Mouse (Mus musculus) adrenal gland, adult 2 months (tissue): ENCODE data around the gene Mprip. TPM values are rescaled to one million over a fixed set of nuclear protein-coding genes. Genes with fewer than 3 reads are reported as not detected.

Experiments used
- DNase-seq: peaks from one replicate; pipeline ENCODE4 v3.0.0; 2021
- polyA plus RNA-seq: library from polyadenylated mRNA; depleted of rRNA; stranded (reverse); fragments of >200 nt; gene quantifications from 2 replicates; pipeline ENCODE4 v1.2.3, GENCODE M21; 2012
- total RNA-seq, 2 experiments: library from RNA; stranded (reverse); gene quantifications; 2 replicates each; pipeline ENCODE4 v1.2.3; 2021

The Mprip gene
- total and polyA plus RNA-seq, 3 experiments = 79.6 to 233 (median 190) TPM

GRCm38 (mm10) chr11:59760796-59761195 is 99.7 kb downstream of the Mprip start:
- no peak for DNase-seq

GRCm38 (mm10) chr11:59769307-59769706 is 108.2 kb downstream of the Mprip start:
- DNase-seq = no peak

DNA sequence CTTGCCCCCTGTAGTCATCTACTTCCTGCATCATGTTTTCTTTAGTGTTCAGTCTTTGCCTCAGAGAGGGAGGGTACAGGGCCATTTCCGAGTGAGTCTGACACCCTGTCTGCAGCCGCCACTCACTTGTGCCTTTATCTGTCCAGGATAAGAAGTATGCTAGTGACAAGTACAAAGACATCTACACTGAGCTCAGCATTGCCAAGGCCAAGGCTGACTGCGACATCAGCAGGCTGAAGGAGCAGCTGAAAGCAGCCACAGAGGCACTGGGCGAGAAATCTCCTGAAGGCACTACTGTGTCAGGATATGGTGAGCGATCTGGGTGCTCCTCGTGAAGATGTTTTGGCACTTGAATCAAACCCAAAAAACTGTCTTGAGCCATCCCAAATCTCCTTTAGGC is 108.6 kb downstream of the Mprip start:
- peak; percentile 56 for DNase-seq

DNA sequence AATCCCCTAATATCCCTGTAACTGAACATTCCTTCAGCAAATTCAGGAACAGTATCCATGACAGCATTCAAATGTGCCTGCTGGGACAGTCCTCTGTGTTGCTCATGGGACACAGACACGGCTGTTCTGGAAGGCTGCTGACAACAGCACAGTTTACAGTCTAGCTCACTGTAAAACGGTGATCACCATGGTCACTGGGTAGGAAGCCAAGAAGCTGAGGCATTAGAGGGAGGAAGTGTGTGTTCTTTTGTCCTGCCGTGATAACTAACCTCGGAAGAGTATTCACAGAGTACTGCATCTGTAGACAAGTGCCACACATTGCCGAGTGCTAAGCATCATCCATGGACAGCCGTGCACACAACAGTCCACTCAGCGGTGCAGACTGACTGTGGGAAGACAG is 109.6 kb downstream of the Mprip start:
- DNase-seq = no peak

DNA sequence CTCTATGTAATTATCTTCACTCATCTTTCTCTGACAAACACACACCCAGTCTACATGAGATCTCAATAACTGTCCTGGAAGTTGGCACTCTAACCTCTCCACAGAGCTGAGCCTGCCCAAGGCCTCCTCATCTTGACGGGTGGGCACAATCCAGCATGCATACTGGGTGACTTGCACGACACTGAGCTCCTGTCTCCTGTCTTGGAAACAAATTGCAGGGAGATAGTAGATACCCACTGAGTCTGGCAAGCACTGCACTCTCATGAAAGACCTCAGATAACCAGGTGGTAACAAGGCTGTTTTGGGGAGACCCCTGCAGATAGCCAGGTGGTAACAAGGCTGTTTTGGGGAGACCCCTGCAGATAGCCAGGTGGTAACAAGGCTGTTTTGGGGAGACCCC is 111.2 kb downstream of the Mprip start:
- DNase-seq = no peak

DNA sequence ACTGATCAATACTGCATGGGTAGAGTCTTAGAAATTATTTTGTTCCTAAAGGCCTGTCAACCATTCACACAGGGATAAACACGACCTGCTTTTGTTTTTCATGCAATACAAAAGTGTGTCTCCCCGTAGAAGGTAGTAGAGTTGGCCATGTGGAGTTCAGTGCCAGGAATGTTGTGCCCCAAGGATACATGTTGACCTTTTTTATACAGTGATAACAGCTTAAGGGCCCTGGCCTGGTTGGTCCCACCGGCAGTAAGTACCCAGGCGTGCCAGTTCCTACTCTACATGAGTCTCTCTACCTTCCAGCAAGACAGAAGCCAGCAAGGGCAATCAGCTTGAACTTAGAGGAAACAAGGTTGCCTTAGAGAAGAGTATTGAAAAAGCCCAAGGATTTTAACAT is 111.8 kb downstream of the Mprip start:
- peak; percentile 30 for DNase-seq

GRCm38 (mm10) chr11:59774522-59774921 is 113.4 kb downstream of the Mprip start:
- no peak for DNase-seq

GRCm38 (mm10) chr11:59775435-59776148 is 114.5 kb downstream of the Mprip start:
- DNase-seq = no peak

DNA sequence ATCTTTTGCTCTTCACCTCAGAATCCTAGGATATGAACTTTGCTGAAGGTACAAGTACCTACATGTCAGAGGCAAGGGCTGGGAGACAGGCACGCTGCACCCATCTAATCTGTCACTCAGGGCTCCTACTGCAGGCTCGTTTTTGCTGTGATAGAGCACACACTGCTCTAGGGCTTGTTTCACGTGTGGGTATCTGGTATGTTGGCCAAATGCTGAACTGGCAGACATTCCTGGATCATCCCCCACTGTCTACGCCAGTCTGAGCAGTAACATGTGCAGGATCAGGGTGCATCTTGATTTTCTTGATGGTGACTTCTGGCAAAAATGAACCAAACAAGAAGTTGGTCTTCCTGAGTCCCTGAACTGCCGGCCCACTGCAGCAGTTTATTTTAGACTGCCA is 116.2 kb downstream of the Mprip start:
- DNase-seq = no peak

GRCm38 (mm10) chr11:59778181-59778873 is 117.2 kb downstream of the Mprip start:
- DNase-seq = peak; percentile 81

DNA sequence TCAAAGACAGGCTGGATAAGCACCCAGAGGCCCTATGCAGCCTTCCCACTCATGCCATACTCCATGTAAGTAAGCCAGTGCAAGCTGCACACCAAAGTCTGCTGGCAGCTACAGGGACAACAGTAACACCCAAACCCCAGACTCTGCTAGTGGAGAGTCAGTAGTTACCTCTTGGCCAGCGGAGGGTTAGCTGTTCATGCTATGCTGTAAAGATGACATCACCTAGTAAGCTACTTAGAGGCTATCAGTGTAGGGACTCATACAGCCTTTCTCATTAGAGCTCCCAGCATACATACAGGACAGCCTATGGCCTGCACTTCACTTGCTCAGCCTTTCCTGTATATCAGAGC is 117.7 kb downstream of the Mprip start:
- no peak for DNase-seq

DNA sequence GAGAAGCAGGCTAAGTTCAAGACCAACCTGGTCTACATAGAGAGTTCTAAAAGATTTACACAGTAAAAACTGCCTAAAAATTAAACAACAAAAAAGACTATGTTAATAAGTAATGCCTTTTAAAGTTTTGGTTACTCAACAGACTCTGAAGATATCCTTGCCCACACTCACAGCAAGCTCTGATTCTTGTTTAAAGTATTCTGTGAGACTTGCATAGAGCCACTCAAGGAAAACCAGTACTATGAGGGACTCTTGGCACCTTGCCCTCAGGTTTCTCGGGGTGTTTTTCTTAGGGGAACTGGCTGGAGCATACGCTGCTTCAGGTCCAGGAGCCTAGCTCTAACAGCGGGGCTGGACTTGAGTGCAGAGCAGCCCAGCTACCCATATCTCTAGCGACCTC is 118.3 kb downstream of the Mprip start:
- DNase-seq = no peak

DNA sequence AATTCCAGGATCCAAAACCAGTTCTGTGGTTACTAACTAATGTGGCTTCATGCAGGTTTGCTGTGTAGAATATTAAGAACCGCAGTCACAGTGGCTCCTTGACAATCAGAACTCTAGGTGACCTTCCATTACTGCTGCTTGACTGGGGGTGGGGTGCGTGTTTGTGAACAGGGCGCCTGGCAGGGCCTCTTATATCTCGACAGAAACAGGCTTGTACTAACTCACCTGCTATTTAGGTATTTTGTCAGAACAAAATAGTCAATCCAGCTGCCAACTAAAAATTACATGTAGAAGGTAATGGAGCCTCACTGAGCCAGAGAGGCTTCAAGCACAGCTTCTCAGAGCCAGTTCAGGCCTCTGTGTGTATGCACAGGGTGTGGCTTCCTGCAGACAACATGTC is 119.1 kb downstream of the Mprip start:
- DNase-seq = no peak

GRCm38 (mm10) chr11:59782091-59782590 is 121.0 kb downstream of the Mprip start:
- no peak for DNase-seq

DNA sequence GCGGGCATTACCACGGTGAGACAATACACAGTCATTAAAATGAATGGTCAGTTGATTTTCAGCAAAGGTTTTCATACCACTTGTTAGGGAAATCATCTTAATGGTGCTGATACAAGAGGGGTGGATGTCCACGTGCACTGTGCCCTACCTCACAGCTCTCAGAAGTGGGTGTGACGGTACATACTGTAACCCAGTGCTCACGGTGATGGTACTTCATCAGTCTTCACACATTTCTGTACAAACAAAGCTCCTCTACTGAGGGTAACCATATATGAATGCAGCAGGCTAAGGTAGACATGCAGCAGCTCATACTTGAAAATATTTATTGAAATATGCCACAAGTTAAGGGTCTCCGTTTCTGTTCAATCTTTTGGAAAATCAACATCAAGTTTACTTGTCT is 122.5 kb downstream of the Mprip start:
- no peak for DNase-seq

- peak; percentile 48 for DNase-seq
Observed at GRCm38 (mm10) chr11:59786444-59787198, 125.5 kb downstream of the Mprip start.

GRCm38 (mm10) chr11:59787199-59787781 is 126.2 kb downstream of the Mprip start, which contains the start of gene Pld6:
TSS of gene Pld6 (minus strand) at chr11:59787645.
- DNase-seq = peak; percentile 78

GRCm38 (mm10) chr11:59789311-59789710 is 128.2 kb downstream of the Mprip start:
- no peak for DNase-seq

DNA sequence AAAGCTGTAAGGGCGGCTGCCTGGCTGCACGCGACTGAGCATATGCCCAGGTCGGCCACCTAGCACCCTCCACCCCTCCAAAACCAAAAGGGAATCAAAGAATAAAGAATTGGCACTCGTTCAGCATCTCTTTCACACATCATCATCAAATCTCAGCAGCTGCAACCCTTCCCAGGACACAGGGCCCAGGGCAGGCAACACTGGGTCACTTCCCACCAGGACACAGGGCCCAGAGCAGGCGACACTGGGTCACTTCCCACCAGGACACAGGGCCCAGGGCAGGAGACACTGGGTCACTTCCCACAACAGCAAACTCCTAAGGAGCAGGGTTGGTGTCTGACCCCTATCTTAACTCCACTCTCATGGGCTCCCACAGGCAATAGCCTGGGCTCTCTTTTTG is 132.3 kb downstream of the Mprip start:
- no peak for DNase-seq

DNA sequence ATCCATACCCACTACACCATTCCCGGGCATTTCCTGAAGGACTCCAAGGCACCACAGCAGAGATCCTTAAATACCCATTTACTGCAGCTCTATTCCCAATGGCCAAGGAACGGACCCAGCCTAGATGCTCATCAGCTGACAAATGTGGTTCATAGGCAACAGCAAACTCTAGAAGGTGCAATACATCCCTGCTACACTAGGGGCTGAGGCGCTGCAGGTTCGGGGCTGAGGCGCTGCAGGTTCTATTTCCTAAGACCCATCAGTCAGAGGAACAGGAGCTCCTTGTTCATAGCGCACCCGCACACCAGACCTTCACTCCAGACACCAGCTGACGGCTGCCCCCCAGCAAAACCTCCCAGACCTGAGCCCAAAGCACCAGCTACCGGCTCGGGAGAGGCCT is 139.3 kb downstream of the Mprip start:
- DNase-seq = no peak

- DNase-seq = no peak
Observed at GRCm38 (mm10) chr11:59801881-59802280, 140.8 kb downstream of the Mprip start.

- DNase-seq = no peak
Observed at GRCm38 (mm10) chr11:59803516-59803915, 142.4 kb downstream of the Mprip start.
